Mouse (Mus musculus) midbrain, postnatal 0 days (tissue): Measurements from ENCODE around the gene Btg4. TPM values are rescaled to one million over a fixed set of nuclear protein-coding genes. Genes with fewer than 3 reads are reported as not detected.

Experiments
- ATAC-seq: fragments of 200-750 bp; cut with Nextera tagmentation; 2 replicates; pipeline ENCODE4 v1.8.0; 2017; ENCODE audit warnings: moderate number of reproducible peaks, mild to moderate bottlenecking, moderate TSS enrichment, moderate library complexity; ENCODE audit not compliant: low FRiP score
- DNase-seq: peaks from one replicate; pipeline ENCODE4 v3.0.0-alpha.2; 2015; ENCODE audit warnings: low spot score
- H3K27ac ChIP-seq: fragments of 300-500 bp; sonication (generic); 2 replicates; pipeline ENCODE4 v1.5.1; 2014; ENCODE audit warnings: low read depth, mild to moderate bottlenecking, low read length, mixed read lengths
- H3K27me3 ChIP-seq: fragments of 300-500 bp; sonication (generic); 2 replicates; pipeline ENCODE4 v1.6.1; 2014; ENCODE audit warnings: low read length, control low read depth, mixed read lengths; ENCODE audit not compliant: insufficient read depth
- H3K36me3 ChIP-seq: fragments of 300-500 bp; sonication (generic); 2 replicates; pipeline ENCODE4 v1.6.1; 2014; ENCODE audit warnings: low read length, control low read depth, mixed read lengths; ENCODE audit not compliant: insufficient read depth
- H3K4me1 ChIP-seq: fragments of 300-500 bp; sonication (generic); 2 replicates; pipeline ENCODE4 v1.6.1; 2014; ENCODE audit warnings: mild to moderate bottlenecking, control low read depth, antibody characterized with exemption, low read length, mixed read lengths; ENCODE audit not compliant: insufficient read depth
- H3K4me2 ChIP-seq: fragments of 300-500 bp; sonication (generic); 2 replicates; pipeline ENCODE4 v1.6.1; 2014; ENCODE audit warnings: low read depth, mild to moderate bottlenecking, low read length, mixed read lengths; ENCODE audit not compliant: poor library complexity, severe bottlenecking
- H3K4me3 ChIP-seq: fragments of 300-500 bp; sonication (generic); 2 replicates; pipeline ENCODE4 v1.5.1; 2014; ENCODE audit warnings: low read depth, mild to moderate bottlenecking, low read length, moderate library complexity
- H3K9ac ChIP-seq: fragments of 300-500 bp; sonication (generic); replicated peaks from 2 replicates; pipeline ENCODE4 v1.6.1; 2014; ENCODE audit warnings: mild to moderate bottlenecking, low read length, moderate library complexity, mixed read lengths; ENCODE audit not compliant: poor library complexity, severe bottlenecking
- H3K9me3 ChIP-seq: fragments of 300-500 bp; sonication (generic); 2 replicates; pipeline ENCODE4 v1.6.1; 2016; ENCODE audit warnings: low read length, control low read depth
- CTCF ChIP-seq: IDR thresholded peaks from 2 replicates; pipeline ENCODE4 v1.5.1; 2016; ENCODE audit warnings: antibody characterized with exemption, mild to moderate bottlenecking
- WGBS: fragments of 180-500 bp; shearing (Covaris S2); extraction: QIAGEN DNeasy Blood & Tissue Kit; methylation state at CpG from one replicate; pipeline ENCODE4 v1.1.7; 2014; 5-methylcytosine and 5-hydroxymethylcytosine counted together
- polyA plus RNA-seq: library from polyadenylated mRNA; unstranded; fragments of >200 nt; fragmentation: Nextera tagmentation; extraction: Ambion mirVana; gene quantifications from 2 replicates; pipeline ENCODE4 v1.2.1, GENCODE M21; 2015
- total RNA-seq: library from RNA; depleted of rRNA; stranded (reverse); fragments of >200 nt; gene quantifications from 2 replicates; pipeline ENCODE4 v1.2.3, GENCODE M21; 2014

Gene Btg4
- total and polyA plus RNA-seq, 2 experiments from 2014 or later = not detected

DNA sequence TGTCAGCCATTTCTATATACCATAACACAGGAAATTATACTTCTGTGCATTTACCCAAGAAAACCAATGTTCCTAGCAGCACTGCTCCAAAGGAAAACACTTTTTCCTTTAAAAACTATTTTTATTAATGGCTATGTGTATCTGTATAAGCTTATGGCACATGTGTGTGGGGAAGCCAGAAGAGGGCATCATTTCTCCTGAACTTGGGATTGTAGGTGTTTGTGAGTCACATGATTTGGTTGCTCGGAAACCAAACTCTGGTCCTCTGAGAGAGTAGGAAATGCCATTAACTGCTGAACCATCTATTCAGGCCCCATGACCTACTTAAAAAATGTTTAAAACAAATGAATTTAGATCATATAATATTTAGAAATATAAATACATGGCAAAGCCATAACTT is 33.7 kb upstream of the Btg4 start:
- peak; percentile 28 for TF ChIP-seq CTCF

DNA sequence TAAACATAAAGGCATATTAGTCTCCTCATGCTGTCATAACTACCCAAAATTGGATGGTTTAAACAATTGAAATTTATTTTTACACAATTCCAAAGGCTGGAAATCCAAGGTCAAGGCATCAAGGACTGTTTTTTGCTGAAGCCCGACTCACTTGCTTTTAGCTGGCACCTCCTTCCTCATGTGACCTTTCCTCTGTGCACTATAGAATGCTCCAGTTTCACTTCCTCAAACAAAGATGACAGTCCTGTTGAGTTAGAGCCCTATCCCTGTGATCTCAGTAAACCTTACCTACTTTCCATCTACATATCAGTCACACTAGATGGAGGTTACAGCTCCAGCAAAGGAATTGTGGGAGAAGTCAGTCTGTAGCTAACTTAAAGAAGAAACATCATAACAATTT is 30.6 kb upstream of the Btg4 start:
- no peak overlapping the region for H3K4me3 ChIP-seq
- no peak for DNase-seq
- 56% methylated on average over 1 of the region's 1 CpGs for WGBS

More for the DNA sequence above, 33.7 kb upstream of the Btg4 start:
- no peak for ATAC-seq
- Histone ChIP-seq H3K4me2 (no peak overlapping the region), H3K36me3 (no peaks in the 10 kb centered on the region), H3K4me1 (no peaks in the 10 kb centered on the region), H3K27ac (no peak overlapping the region), H3K27me3 (no peaks in the 10 kb centered on the region), H3K9ac (no peak overlapping the region), H3K4me3 (no peak overlapping the region), H3K9me3 (no peaks in the 10 kb centered on the region)
- 78% methylated on average over 1 of the region's 1 CpGs for WGBS
- peak; percentile 15 for DNase-seq

DNA sequence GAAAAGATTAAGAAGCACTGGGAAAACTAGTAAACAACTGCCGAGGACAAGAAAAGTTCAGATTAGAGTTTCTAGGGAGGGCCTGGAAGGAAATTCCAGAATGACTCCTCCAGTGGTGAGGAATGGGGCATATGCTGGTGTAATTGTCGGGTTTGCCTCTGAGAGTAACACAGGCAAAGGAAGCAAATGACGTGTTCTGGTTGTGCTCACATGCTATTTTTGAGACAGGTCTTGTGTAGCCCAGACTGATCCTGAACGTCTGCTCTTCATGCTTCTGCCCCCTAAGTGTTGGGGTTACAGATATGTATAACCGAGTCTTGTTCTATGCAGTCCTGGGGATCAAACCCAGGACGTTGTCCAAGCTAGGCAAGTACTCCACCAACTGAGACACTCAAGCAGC is 29.1 kb upstream of the Btg4 start:
- H3K4me3 ChIP-seq = no peak overlapping the region

More for the DNA sequence above, 30.6 kb upstream of the Btg4 start:
- no peak for ATAC-seq
- H3K9me3 ChIP-seq = no peaks in the 10 kb centered on the region
- H3K9ac ChIP-seq = no peak overlapping the region
- H3K36me3 ChIP-seq = no peaks in the 10 kb centered on the region
- H3K4me2 ChIP-seq = no peak overlapping the region
- no peak overlapping the region for H3K27ac ChIP-seq
- H3K27me3 ChIP-seq = no peaks in the 10 kb centered on the region
- no peaks in the 10 kb centered on the region for H3K4me1 ChIP-seq
- no peak for TF ChIP-seq CTCF

DNA sequence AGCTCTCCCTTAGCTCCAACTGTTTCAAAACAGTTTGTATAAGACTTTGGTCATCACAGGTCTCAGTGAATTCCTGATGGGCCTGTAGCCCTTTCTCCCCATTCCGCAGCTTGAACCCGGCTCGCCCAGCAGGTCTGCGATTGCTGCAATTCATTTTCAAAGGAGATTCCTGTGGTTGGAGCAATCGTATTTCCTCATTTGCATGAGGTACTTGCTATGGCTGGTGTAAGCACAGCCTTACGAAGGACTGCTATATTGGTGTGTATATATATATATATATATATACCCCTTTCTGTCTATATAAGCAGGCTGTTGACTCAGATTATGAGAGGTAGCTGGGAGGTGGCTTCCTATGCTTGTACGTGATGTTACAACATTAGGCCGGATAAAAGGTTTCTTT is 28.4 kb upstream of the Btg4 start:
- no peak overlapping the region for H3K4me2 ChIP-seq
- no peak overlapping the region for H3K4me3 ChIP-seq
- no peak for TF ChIP-seq CTCF
- no peak overlapping the region for H3K27ac ChIP-seq
- no peaks in the 10 kb centered on the region for H3K27me3 ChIP-seq
- no peak overlapping the region for H3K9ac ChIP-seq
- no peaks in the 10 kb centered on the region for H3K9me3 ChIP-seq
- H3K36me3 ChIP-seq = no peaks in the 10 kb centered on the region
- DNase-seq = no peak
- H3K4me1 ChIP-seq = no peaks in the 10 kb centered on the region
- WGBS = 73% methylated on average over 8 of the region's 8 CpGs
- ATAC-seq = no peak

More for the DNA sequence above, 29.1 kb upstream of the Btg4 start:
- no peak for TF ChIP-seq CTCF
- no peak overlapping the region for H3K4me2 ChIP-seq
- H3K27ac ChIP-seq = no peak overlapping the region
- no peaks in the 10 kb centered on the region for H3K4me1 ChIP-seq
- H3K9ac ChIP-seq = no peak overlapping the region
- no peaks in the 10 kb centered on the region for H3K36me3 ChIP-seq
- WGBS = 76% methylated on average over 6 of the region's 6 CpGs
- no peaks in the 10 kb centered on the region for H3K27me3 ChIP-seq
- no peaks in the 10 kb centered on the region for H3K9me3 ChIP-seq
- DNase-seq (no peak), ATAC-seq (no peak)

DNA sequence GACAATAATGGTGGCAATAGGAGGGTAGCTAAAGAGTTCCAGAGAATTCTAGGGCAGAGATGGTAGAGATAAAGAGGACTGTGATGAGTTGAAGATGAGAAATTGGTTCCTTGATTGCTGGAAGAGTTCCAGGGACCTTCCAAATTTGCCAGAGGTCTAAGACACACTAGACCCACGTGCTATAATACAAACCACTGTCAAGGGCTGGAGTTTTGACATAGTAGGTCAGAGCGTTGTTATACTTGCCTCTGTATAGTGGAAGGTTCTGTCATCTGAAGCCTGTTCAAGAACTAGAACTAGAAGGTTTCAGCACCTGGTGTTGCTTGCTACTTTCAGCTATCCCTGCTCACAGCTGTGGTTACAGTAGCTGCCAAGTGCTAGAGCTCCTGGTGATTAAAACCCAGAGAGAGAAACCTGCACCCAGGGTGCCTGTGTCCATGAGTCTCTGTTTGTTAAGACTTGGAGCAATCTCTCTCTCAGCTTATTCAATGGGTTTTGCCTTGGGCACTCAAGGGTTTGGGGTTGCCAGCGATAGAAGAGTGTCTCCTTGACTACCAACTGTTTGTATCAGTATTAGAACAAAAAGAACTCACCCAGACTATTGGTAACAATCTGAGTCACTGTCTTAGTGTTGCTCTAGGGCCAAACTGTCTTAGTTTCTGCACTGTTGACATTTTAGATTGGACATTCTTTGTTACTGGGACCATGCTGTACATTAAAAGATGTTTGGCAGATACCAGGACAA is 27.7 kb upstream of the Btg4 start:
- H3K4me1 ChIP-seq = no peaks in the 10 kb centered on the region
- no peaks in the 10 kb centered on the region for H3K36me3 ChIP-seq
- WGBS = 75% methylated on average over 3 of the region's 3 CpGs
- no peak overlapping the region for H3K9ac ChIP-seq
- no peak overlapping the region for H3K4me3 ChIP-seq
- no peaks in the 10 kb centered on the region for H3K27me3 ChIP-seq
- H3K27ac ChIP-seq = no peak overlapping the region
- no peak overlapping the region for H3K4me2 ChIP-seq
- TF ChIP-seq CTCF = no peak
- ATAC-seq (no peak), DNase-seq (no peak)
- no peaks in the 10 kb centered on the region for H3K9me3 ChIP-seq

DNA sequence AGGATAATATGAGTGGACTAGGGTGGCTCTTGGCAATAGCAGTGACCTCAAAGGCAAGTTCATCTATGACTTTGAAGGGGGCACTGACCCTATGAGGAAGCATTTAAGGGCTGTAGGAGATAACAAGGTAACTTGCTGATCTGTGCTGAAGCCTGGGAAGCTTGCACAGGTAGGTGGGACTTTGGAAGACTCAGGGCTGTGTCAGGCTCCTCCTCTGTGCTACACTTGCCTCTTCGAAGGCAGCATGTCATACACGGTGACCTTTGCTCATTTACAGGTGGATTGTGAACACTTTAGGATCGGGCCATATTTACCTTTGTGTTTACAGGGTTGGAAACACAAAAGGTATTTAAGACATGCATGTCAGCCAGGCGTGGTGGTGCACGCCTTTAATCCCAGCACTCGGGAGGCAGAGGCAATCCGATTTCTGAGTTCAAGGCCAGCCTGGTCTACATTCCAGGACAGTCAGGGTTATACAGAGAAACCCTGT is 19.2 kb upstream of the Btg4 start:
- Histone ChIP-seq H3K9ac (no peak overlapping the region), H3K27me3 (no peaks in the 10 kb centered on the region), H3K4me3 (no peak overlapping the region), H3K9me3 (no peaks in the 10 kb centered on the region), H3K36me3 (no peaks in the 10 kb centered on the region), H3K4me1 (no peaks in the 10 kb centered on the region), H3K27ac (no peak overlapping the region), H3K4me2 (no peak overlapping the region)
- 89% methylated on average over 7 of the region's 7 CpGs for WGBS
- no peak for ATAC-seq
- DNase-seq = no peak
- no peak for TF ChIP-seq CTCF
